Mouse (Mus musculus): Measurements from ENCODE around the gene Zc3h12a.

Zc3h12a gene

DNA sequence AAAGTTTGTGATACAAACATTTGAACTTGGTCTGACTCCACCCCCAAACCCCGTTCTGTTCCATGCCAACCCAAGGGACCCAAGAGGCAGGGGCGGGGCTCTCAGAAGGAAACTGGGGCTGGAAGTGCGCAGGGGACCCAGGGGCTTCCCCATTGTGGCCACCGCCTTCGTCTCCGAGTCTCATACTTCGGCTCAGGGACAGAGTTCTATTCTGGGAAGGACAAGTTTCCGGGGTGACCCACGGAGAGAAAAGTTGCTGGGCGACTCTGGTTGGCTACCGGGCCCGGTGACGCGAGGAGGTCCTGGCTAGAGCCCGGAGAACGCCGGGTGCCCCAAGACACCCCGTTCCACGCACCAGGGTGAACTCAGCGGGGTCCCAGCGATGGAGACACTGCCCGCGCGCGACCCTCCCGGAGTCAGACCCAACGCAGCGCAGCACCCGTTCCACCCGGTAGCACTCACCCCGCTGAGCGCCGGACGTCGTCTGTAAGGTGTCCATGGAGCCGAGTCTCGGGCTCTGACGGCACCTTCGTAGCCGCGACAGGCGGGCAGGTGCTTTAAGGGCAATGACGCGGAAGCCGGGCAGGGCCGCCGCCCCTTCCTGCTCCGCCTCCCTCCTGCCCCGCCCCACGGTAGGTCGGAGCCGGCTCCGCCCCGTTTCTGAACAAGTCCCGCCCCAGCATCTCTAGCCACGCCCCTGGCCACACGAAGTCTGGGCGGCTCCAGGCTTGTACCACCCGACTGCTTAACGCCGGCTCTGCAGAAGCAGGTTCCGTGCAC lies at the start of gene Zc3h12a:
Gene Zc3h12a, minus strand, starts transcription at position 536 of the 780 bp plus-strand sequence.
- DNase-seq: peak; percentile 94

DNA sequence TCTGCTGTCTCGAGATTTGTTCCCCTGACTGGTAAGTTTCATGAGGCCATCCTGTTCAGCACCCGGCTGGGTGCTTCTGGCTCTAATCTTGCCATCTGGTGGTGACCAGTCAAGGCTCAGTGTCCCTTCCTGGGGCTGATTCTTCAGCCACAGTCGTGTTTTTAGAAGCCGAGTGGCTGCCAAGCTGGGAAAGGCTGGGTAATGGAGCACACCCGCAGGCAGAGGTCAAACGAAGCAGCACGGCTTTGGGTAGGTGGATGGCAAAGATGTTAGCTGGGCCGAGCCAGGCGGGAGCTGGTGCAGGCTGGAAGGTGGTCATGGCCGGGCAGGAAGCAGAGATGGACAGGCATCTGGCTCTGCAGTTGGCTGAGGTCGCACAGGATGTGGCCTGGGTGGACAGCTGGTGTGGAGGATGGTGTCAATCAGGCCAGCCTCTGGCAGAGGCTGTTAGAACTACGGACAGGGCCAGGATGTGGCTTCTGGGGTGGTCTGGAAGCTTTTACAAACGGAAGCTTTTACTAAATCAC lies 49.1 kb upstream of the Zc3h12a start:
- DNase-seq: no peak

GRCm38 (mm10) chr4:125176190-125176589 lies 48.5 kb upstream of the Zc3h12a start:
- DNase-seq: no peak

DNA sequence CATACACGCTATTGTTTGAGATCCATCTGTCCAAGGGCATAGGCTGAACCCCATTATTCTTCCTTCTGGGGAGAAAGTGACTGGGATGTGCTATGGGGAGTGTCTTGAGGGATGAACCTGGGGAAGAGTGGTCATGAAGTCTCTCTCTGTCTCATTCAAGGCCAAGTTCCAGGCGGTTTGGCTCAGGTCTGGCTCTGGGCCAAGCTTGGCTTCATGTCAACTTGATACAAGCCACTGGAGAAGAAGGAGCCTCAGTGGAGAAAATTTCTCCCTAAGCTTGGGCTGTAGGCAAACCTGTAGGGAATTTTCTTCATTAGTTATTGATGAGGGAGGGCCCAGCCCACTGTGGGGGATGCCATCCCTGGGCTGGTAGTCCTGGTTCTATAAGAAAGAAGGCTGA lies 48.0 kb upstream of the Zc3h12a start:
- DNase-seq: peak; percentile 22

DNA sequence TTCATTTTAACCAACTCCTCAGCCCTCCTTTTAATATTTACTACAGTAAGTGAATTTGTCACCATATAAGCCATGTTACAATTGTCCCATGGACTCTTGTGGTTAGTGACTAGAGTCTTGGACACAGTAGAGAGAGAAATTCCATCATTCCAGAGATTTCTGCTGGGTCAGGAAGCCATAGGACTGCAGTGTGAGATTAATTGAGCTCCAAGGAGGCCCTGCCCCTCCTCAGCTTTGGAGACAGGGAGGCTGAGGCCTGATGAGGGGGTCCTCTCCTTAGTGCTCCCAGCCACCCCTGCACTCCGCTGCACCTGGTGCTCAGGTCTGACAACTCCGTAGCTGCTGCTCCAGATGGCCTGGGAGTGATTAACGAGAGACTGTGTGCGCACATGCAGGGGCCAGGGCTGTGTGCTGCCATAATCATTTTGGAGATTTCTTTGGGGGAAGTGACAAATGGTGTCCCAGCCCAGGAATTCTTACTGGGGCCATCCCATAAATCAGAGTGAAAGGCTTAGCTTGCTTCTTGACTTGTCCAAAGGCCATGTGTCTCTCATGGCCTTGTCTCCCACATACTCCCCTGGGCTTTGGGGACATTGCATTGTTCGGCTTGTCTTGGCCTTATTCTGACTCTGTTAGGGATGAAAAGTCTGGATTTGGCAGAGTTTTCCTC lies 47.0 kb upstream of the Zc3h12a start:
- no peak for DNase-seq

DNA sequence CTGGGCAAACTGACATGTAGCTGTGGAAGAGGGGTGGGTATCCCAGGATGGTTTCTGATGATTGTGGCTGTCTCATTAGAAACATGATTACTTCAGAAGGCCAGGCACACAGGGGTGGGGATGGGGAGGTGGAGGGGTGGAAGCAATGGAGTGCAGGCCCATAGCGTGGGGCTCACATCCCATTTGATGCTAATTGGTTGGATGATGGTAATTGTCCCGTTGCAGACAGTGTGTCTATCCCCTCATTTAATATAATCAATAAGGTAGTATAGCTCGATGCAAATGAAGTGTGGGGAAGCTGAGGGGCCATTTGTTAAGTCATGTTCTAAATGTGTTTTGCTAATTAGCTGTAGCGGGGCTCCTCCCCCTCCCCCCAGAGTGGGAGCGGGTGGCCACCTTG lies 45.5 kb upstream of the Zc3h12a start:
- DNase-seq: no peak

DNA sequence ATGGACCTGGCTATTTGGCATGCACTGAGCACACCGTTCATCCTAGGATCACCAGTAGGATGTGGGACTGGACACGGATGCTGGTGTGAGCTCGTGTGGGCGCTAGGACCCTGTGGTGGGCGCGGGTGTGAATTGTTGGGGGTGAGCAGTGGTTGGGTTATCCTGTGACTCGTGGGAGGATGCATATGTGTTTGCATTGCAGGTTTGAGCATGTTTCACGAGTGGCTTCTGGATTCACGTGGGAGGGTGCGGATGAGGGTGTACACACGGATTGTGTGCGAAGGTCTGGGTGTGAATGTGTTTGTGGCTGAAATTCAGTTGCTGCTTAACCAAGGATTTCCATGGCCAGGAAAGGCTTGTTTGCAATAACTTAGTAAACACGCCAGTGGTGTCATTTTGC lies 45.1 kb upstream of the Zc3h12a start:
- DNase-seq: no peak

DNA sequence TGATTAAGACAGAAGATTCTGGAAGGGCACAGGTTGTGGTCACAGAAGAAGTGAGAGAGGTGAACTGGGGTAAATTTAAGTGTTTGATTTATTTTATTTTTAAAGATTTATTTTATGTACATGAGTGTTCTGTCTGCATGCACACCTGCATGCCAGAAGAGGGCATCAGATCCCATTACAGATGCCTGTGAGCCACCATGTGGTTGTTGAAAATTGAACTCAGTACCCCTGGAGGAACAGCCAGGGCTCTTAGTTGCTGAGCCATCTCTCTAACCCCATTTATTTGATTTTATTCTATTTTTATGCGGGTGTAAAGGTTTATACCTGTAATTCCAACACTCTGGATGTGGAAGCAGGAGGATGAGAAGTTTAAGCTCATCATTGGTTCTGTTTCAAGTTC lies 40.1 kb upstream of the Zc3h12a start:
- DNase-seq: no peak

DNA sequence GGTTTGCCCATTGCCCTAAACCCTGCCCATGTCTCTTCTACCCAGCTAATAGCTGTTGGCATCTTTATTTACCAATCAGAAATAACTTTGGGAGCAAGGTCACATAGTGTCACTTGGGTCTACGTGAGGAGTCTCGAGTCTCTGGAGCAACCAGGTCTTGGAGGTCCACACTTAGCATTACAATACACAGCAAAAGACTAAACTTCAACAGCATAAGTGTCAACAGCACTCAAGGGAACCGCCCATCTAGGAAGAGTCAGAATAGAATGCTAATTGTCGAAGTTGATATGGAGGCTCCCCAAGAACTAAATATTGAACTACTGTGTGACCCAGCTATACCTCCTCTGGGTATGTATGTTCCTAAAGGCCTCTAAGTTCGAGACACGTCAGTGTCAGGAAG lies 37.2 kb upstream of the Zc3h12a start:
- no peak for DNase-seq

GRCm38 (mm10) chr4:125162701-125163100 lies 35.1 kb upstream of the Zc3h12a start:
- DNase-seq: no peak

- no peak for DNase-seq
These were observed 33.8 kb upstream of the Zc3h12a start for GRCm38 (mm10) chr4:125161392-125161791.

DNA sequence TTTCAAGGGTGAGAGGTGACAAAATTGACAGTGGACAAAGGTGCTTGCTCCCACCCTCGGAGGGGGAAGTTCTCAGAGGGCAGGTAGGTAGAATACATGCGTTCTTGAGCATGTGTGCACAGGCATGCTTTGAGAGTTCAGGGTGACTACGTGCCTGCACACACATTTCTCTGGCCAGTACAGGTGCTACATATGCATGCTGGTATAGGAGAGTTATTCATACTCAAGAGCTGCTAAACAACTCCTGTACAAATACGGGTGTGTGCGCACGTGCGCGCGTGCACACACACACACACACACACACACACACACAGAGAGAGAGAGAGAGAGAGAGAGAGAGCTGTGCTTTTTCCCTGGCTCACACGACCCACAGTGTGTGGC lies 33.3 kb upstream of the Zc3h12a start:
- DNase-seq: no peak

- DNase-seq: peak; percentile 92
These were observed 32.8 kb upstream of the Zc3h12a start for GRCm38 (mm10) chr4:125160320-125160950.

DNA sequence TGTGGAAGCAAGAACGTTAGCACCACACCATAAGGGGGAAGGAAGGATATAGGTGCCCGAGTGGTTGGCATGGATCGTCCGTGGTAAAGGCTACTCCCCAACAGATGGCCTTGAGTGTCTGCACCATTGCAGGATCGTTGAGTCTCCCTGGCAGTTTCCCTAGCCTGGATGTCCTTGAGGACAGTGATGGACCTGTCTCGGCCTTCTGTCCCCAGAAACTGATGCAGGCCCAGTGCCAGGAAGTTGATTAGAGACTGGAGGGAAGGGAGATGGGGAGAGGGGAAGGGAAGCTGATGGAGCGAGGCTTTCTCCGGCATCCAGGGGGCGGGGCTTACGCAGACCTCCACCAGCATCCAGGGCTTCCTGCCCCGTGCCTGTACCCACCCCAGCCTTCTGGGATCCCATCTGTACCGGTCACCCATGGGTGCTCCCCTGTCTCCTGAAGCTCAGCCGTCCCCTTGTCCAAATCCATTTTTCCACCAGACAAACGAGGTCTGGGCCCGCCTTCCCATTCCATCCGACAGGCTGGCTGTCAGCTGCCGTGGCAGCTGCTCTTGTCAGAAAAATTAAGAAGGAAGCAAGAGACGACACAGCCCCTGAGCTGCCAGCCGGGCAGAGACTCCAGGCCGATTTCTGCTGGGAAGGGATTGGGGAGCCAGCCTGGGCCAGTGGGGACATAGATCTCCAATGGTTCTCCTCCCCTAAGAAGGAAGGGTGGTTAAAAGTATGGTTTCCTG lies 31.1 kb upstream of the Zc3h12a start:
- DNase-seq: no peak

GRCm38 (mm10) chr4:125158081-125158480 lies 30.4 kb upstream of the Zc3h12a start:
- DNase-seq: no peak

DNA sequence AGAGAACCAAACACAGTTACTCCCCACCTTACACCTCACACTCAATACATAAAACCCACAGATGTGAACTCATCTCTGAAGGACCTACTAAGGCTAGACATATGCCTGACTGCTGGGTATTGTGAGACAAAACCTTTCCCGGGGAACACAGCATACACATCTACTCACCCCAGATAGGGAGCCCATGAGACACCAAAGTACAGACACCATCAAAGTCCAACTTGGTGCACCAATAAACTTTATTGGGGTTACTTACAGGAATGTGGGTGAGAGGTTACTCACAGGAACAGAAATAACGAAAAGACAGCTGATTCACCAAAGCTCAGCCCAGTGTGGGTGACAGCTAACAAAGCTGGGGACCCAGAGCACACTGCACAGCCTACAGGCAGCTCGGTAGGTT lies 29.7 kb upstream of the Zc3h12a start:
- DNase-seq: no peak

- no peak for DNase-seq
These were observed 28.0 kb upstream of the Zc3h12a start for GRCm38 (mm10) chr4:125155646-125156045.

GRCm38 (mm10) chr4:125153659-125154241 lies 26.1 kb upstream of the Zc3h12a start:
- DNase-seq: no peak

DNA sequence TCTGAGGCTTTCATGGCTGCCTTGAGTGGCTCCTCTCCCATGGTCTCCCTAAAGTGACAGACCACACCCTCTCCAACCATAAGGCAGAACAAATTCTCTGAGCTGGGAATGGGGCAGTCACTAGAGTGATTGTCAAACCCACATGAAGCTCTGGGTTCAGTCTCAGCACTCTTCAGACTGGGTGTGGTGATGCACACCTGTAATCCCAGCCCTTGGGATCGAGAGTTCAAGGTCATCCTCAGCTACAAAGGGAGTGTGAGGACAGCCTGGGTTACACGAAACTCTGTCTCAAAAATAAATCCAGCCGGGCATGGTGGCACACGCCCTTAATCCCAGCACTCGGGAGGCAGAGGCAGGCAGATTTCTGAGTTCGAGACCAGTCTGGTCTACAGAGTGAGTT lies 24.8 kb upstream of the Zc3h12a start:
- no peak for DNase-seq

- DNase-seq: no peak
These were observed 21.8 kb upstream of the Zc3h12a start for GRCm38 (mm10) chr4:125149460-125149859.

GRCm38 (mm10) chr4:125147970-125148369 lies 20.3 kb upstream of the Zc3h12a start:
- no peak for DNase-seq

GRCm38 (mm10) chr4:125145213-125145612 lies 17.6 kb upstream of the Zc3h12a start:
- DNase-seq: peak; percentile 68

- no peak for DNase-seq
These were observed 17.0 kb upstream of the Zc3h12a start for GRCm38 (mm10) chr4:125144627-125145026.
